Mouse (Mus musculus): ENCODE results near the gene Olfr877. TPM values are rescaled to one million over a fixed set of nuclear protein-coding genes. Genes with fewer than 3 reads are reported as not detected.

Olfr877 gene
- polyA plus RNA-seq, 1 experiment from 2014 or later = not detected

GRCm38 (mm10) chr9:37896661-37897060, 42.6 kb downstream of the Olfr877 start, which contains the start of gene Olfr145:
Gene Olfr145, plus strand, starts transcription at chr9:37896724.
- Histone ChIP-seq H3K9ac (no peak within 1 kb of the TSS), H3K27ac (no peak within 1 kb of the TSS), H3K4me2 (no peak within 1 kb of the TSS), H3K36me3 (no peaks in the 10 kb centered on the region), H3K4me1 (replicated peaks) (no peaks in the 10 kb centered on the region), H3K4me3 (no peak within 1 kb of the TSS), H3K27me3 (no peaks in the 10 kb centered on the region), H3K9me3 (no peaks in the 10 kb centered on the region)
- no peak for ATAC-seq (ENCODE audit: low FRiP score)
- WGBS = 28% methylated on average over 2 of the region's 2 CpGs

DNA sequence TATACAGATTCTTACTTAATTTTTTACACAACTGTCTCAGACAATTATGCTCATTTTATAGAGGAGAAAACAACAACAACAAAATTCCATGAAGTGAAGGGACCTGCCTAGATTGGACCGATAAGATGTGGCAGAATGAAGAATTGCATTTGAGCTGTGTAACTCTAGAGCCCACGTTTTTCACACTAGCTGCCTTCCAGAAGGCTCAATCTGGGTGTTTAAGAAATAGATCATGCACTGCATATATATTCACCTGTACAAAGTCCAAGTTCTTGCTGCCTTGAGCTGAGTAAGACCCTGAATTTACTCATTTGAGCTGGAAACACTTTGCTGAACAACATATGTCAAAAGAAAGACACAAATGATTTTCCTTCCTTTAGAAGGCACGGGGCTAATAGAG, 51.5 kb downstream of the Olfr877 start:
- 81% methylated on average over 3 of the region's 3 CpGs for WGBS
- Histone ChIP-seq H3K4me2 (no peak overlapping the region), H3K9me3 (no peaks in the 10 kb centered on the region), H3K9ac (no peak overlapping the region), H3K4me3 (no peak overlapping the region), H3K36me3 (no peaks in the 10 kb centered on the region), H3K27ac (no peak overlapping the region), H3K27me3 (no peaks in the 10 kb centered on the region), H3K4me1 (replicated peaks) (no peaks in the 10 kb centered on the region)
- ATAC-seq (ENCODE audit: low FRiP score) = no peak

Other genes starting within 250 kb of the Olfr877 start
- 16.1 and 17.1 TPM in 2 replicates for gene Spa17, start 240.5 kb upstream of the Olfr877 start, polyA plus RNA-seq (2015; fragmentation: Nextera tagmentation; extraction: Ambion mirVana)
- gene Tbrg1, start 197.0 kb upstream of the Olfr877 start, polyA plus RNA-seq (2015; fragmentation: Nextera tagmentation; extraction: Ambion mirVana) = 89.2 and 95.8 TPM in 2 replicates
- gene Panx3, start 185.0 kb upstream of the Olfr877 start, polyA plus RNA-seq (2015; fragmentation: Nextera tagmentation; extraction: Ambion mirVana) = 0.08 and 0.47 TPM in 2 replicates
- not detected in 2 replicates for gene Olfr160, start 138.0 kb upstream of the Olfr877 start, polyA plus RNA-seq (2015; fragmentation: Nextera tagmentation; extraction: Ambion mirVana)
- gene Olfr874, start 109.2 kb upstream of the Olfr877 start, polyA plus RNA-seq (2015; fragmentation: Nextera tagmentation; extraction: Ambion mirVana) = not detected in 2 replicates
- gene Olfr875, start 82.4 kb upstream of the Olfr877 start, polyA plus RNA-seq (2015; fragmentation: Nextera tagmentation; extraction: Ambion mirVana) = not detected in 2 replicates
- not detected in 2 replicates for gene Olfr876, start 51.2 kb upstream of the Olfr877 start, polyA plus RNA-seq (2015; fragmentation: Nextera tagmentation; extraction: Ambion mirVana)
- gene Olfr145, start 42.5 kb downstream of the Olfr877 start, polyA plus RNA-seq (2015; fragmentation: Nextera tagmentation; extraction: Ambion mirVana) = not detected in 2 replicates
- not detected in 2 replicates for gene Olfr878, start 63.6 kb downstream of the Olfr877 start, polyA plus RNA-seq (2015; fragmentation: Nextera tagmentation; extraction: Ambion mirVana)
- not detected in 2 replicates for gene Olfr881, start 137.6 kb downstream of the Olfr877 start, polyA plus RNA-seq (2015; fragmentation: Nextera tagmentation; extraction: Ambion mirVana)
- not detected in 2 replicates for gene Olfr883, start 171.5 kb downstream of the Olfr877 start, polyA plus RNA-seq (2015; fragmentation: Nextera tagmentation; extraction: Ambion mirVana)
- gene Olfr884, start 192.3 kb downstream of the Olfr877 start, polyA plus RNA-seq (2015; fragmentation: Nextera tagmentation; extraction: Ambion mirVana) = not detected in 2 replicates
- gene Olfr885, start 207.1 kb downstream of the Olfr877 start, polyA plus RNA-seq (2015; fragmentation: Nextera tagmentation; extraction: Ambion mirVana) = not detected in 2 replicates
- not detected in 2 replicates for gene Olfr887, start 229.8 kb downstream of the Olfr877 start, polyA plus RNA-seq (2015; fragmentation: Nextera tagmentation; extraction: Ambion mirVana)